Mouse (Mus musculus) ZHBTc4 (cell line): ENCODE measurements at regions not wholly inside any gene's neighbourhood (a gene's known extent, or its start where the extent isn't known, plus 50 kb on each side); places are given as distances from the start of the nearest gene placed in this dataset.

ENCODE experiments used
- DNase-seq: peaks from one replicate; pipeline ENCODE4 v3.0.0-alpha.2; 2011; ENCODE audit warnings: low read depth, low spot score

DNA sequence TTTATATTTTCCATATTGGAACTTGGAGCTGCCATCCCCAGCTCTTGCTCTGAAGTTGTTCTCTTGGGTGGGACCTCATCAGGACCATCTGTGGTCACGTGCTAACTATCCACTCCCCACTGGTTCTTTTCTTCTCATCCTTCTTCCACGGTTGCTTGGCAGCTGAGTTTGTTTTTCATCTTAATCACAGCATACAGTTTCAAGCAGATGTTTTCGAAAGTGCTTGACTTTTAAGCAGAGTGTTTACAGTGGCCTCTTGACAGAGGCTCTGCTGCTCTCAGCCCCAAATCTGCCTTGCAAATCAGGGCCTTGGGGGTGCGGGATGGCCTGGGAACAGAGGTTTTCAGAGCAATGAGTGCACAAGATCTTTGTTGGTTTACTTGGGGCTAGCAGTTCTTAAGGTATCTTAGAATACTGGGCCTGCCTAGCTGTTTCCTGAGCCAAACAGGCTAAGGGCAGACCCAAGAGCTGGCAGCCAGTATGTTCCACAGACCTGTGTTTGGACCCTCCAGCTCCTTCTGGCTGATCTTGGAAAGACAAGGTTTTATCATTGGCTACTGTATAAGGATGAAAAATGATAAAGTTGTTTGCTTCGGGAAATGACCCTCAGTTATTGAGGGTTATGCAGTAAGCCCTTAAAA is 113.0 kb upstream of the Sash1 start:
- DNase-seq, result no peak

DNA sequence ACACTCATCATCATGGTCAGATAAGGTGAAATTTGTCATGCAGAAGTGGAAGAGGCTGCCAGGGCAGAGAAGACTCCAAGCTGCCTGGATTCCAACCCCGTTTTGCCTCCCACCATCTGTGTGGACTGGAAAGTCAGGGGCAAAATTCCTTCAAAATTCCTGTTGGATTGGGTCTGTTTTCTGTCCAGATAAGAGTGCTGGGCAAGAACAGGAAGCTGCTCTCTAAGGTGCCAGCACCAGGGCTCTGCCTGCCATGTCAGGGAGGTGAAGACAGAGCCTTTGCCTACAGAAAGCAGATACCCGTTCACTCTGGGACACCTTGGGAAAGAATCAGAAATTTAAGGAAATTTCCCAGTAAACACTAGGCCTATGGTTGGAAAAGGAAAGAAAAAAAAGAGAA is 112.5 kb upstream of the Sash1 start:
- DNase-seq, result no peak

GRCm38 (mm10) chr10:8995097-8995496 is 109.2 kb upstream of the Sash1 start:
- no peak for DNase-seq

GRCm38 (mm10) chr10:8986339-8986738 is 100.5 kb upstream of the Sash1 start:
- DNase-seq, result no peak

DNA sequence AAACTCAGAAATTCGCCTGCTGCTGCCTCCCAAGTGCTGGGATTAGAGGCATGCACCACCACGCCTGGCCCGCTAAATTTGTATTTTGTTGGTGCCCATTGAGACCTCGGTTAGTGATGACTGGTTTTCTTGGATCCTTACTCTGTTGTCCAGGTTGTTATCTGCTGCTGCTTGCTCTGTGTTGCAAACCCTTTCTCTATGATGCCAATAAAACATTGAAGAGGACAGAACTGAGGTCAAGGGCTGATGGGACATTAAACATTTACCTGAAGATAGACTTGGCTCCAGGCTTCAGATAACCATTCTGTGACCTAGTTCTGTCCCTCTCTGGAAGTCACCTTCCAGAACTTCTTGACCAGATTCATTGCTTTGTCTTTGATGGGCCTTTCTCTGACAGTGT is 97.5 kb upstream of the Sash1 start:
- DNase-seq, result no peak

GRCm38 (mm10) chr10:8980568-8980967 is 94.7 kb upstream of the Sash1 start:
- DNase-seq, result no peak

DNA sequence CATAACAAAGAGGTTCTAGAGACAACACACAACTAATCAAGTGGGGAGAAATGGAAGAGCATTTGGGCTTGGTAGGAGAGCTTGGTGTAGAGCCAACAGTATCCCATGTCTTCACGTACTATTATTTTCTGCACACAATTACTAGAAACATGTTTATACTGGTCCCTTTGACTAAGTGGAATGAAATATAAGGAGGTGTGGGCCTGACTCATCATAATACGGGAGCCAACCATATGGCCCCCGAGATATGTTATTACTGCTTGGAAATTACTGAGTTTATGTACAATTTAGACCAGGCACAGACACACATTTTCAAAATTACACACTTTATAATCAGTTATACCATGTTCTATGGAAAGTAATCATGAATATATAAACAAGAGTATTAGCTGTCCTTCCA is 92.7 kb upstream of the Sash1 start:
- no peak for DNase-seq

- DNase-seq, result peak; percentile 22
These were observed 88.1 kb upstream of the Sash1 start for GRCm38 (mm10) chr10:8973934-8974333.

DNA sequence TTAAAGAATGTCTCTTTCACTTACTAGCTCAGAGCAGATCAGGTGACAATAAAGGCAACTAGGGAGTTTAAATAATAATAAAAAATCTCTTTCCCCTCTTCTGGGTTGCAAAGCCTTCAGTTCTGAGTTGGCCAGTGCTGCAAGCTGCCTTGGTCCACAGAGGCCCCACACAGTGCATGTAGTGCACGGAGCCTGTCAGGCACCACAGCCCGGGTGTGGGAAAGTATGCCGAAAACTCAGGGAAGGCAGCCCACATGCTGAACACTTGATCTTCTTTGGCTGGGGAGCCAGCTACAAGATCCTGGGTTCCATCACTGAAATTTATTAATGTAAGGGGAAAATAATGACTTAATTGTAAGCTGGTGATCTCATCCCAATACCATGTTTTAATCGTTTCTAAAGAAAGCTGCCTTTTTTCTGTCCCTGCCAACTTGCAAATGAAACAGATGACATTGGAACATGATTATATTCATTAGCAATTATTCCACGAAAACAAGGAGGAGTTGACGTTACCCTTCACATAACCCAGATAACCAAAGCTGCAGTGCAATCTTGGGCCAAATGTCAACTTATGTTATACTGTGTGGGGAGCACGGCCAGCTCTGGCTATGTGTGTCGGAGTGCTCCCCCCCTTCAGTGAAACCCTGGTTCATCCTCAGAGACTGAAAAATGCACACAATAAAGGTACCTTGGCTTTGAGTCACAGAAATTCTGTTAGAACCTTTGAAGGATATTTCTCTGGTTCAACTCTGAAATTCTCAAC is 87.1 kb upstream of the Sash1 start:
- DNase-seq, result no peak

DNA sequence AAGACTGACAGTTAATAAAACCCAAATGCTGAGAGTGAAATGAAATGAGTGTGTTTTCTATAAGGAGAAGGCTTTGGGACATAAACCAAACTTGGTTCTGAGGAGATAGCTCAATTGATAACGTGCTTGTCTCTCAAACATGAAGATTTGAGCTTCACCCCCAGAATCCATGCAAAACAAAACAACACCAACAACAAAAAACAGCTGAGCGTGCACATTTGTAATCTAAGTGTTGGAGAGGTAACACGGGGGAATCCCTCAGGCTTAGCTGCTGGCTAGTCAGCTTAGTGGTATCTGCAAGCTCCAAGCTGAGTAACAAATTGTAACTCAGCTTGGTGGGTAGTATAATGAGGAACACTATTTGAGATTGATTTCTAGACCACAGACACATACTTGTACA is 84.9 kb upstream of the Sash1 start:
- DNase-seq, result no peak

- no peak for DNase-seq
These were observed 83.7 kb upstream of the Sash1 start for GRCm38 (mm10) chr10:8969586-8969985.

DNA sequence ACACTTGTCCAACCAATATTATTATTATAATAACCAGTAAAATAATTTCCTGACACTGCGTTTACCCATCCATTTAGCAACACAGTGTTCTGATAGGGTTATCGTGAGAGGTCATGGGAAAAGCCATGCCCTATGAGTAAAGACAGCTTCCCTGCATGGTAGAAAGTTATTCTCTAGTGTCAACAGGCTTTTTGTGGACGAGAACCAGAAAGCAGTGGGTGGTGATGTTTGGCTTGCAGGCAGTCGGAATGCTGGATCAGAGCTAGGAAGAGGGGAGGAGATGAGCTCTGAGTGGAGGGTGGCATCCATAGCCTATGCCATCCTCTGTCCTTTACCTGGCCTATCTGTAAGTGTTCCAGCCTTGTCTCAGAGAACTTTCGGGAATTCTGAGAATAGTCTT is 83.1 kb upstream of the Sash1 start:
- no peak for DNase-seq

DNA sequence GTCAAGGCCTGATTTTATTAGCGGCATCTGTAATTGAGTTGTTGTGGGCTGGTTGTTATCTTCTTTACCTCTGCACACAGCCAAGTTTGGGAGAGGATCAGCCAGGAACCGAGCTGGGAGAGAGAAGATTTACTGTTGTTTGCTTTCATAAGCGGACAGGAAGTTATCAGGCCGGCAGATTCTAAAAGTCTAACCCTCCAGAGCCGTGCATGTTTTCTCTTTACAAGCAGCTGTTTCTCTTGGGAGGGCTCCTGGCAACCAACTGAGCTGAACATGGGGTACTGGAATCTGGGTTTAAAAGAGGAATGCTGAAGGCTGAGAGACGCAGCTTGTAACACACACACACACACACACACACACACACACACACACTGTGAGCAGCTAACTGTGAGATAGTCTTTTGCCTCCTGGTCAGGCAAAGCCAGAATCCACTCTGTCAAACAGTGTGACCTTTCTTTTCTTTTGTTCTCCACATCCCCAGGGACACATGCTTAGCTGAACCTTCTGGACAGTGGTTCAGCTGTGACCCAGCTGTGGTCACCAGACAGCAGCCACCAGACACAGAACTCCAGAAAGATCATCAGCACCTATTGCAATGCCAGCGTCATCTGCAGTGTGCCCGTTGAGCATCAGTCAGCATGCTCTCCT is 82.5 kb upstream of the Sash1 start:
- DNase-seq, result no peak

GRCm38 (mm10) chr10:8962921-8963320 is 77.1 kb upstream of the Sash1 start:
- DNase-seq, result no peak

- DNase-seq, result no peak
These were observed 75.2 kb upstream of the Sash1 start for GRCm38 (mm10) chr10:8960964-8961675.

- no peak for DNase-seq
These were observed 74.5 kb upstream of the Sash1 start for GRCm38 (mm10) chr10:8960275-8960960.

DNA sequence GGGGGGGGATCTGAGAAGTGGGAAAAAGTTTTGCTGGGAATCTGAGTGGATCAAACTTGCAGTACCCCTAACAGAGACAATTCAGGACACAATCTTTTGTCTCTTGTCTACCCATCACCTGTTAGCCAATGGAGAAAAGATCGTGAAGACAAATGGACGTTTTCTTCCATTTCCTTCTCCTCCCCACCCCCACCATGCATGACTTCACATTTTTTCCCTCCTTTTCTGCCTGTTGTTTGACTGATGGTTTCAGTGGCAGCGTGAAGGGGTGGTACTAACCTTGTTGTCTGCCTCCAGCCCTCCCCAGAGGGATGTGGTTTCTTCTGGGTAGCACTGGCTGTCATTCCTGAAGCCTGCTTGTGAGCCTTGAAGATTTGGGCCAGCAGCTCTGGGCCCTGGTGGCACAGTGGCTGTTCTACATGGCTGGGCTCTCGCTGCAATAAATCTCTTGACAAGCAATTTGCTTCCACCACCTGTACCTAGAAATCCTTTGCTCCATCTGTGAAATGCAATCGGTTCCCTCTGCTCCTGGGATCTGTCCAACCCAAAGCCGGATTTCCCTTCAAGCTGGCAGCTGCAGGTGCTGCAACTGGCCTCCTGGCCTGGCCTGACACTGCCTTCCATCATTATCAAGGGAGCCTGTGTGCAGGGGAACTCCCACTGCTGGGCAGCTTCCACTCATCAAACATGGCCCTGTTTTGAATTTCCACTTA is 69.8 kb upstream of the Sash1 start:
- no peak for DNase-seq

DNA sequence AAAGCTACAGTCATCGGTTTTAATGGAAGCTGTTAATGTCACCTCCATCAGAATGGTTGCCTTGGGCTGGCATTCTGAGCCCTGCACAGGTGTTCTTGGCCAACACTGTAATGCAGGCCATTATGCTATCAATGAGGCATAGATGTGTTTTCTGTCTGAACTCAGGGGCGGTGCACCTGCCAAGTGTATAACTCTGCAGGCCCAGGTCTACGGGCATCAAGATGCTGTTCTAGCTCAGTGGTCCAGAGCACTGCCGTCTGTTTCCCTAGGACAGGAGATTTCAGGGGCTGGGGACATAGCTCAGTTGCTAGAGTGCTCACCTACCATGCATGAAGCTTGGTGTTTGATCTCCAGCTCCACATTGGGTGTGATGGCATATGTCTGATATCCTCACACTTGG is 68.1 kb upstream of the Sash1 start:
- no peak for DNase-seq

GRCm38 (mm10) chr10:8952922-8953321 is 67.1 kb upstream of the Sash1 start:
- no peak for DNase-seq

- DNase-seq, result no peak
These were observed 66.1 kb upstream of the Sash1 start for GRCm38 (mm10) chr10:8951937-8952336.

GRCm38 (mm10) chr10:8951236-8951825 is 65.5 kb upstream of the Sash1 start:
- DNase-seq, result no peak
